Mouse (Mus musculus) heart, postnatal 0 days (tissue): Measurements from ENCODE around the gene Ikbke.

Source experiments
- CTCF ChIP-seq: IDR thresholded peaks from 2 replicates; pipeline ENCODE4 v1.5.1; 2016; ENCODE audit warnings: antibody characterized with exemption, control low read depth, low read depth
- EP300 ChIP-seq: IDR thresholded peaks from 2 replicates; pipeline ENCODE4 v1.6.1; 2016; ENCODE audit warnings: antibody characterized with exemption, low read depth

GRCm38 (mm10) chr1:131284167-131284566, 4.8 kb upstream of the Ikbke start:
- TF ChIP-seq CTCF (no peak), EP300 (no peak)
